Mouse (Mus musculus) telencephalon, adult 2 months (tissue): ENCODE data around the gene Lce3a.

ENCODE experiments used
- DNase-seq: peaks from one replicate; pipeline ENCODE4 v3.0.0-alpha.2; 2011; ENCODE audit warnings: low read depth, low spot score

The Lce3a gene

DNA sequence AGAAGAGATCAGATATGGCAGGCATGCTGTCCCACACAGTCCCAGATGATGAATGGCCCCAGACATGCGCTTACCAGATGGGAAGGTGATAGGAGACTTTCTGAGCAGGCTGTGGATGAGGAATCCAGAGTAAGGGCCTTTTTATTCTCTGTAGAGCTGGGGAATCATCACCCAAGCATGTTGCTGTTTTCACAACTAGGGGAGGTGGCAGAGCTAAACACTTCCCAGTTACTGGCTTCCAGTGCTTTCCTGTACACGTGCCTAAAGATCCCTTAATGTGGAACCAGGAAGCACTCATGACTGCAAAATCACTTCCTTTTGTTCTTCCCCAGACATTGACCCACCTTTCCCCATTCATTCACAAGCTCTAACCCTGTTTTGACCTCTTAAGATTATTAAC is at the start of gene Lce3a:
TSS of gene Lce3a (minus strand) at position 101 of the 400 bp plus-strand sequence.
- no peak for DNase-seq

DNA sequence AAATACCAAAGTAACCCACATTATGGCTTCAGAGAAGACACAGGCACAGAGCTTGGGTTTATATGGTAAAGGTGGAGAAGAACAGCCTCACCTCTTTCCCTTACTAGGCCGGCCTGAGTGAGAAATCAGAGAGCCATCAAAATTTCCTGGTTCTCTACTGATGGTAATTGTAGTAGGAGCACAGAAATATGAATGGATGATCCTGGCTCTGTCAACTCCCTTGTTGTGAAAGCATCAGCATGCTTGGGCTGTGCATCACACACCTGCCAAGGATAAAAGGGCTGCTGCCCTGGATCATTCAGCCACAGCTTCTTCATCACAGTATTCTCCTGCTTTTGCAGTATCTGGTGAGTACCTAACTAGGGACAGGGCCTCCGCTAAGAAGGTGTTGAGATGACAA is 40.7 kb upstream of the Lce3a start, which contains the start of gene Lce3e:
TSS of gene Lce3e (plus strand) at position 301 of the 400 bp plus-strand sequence.
- DNase-seq: no peak

DNA sequence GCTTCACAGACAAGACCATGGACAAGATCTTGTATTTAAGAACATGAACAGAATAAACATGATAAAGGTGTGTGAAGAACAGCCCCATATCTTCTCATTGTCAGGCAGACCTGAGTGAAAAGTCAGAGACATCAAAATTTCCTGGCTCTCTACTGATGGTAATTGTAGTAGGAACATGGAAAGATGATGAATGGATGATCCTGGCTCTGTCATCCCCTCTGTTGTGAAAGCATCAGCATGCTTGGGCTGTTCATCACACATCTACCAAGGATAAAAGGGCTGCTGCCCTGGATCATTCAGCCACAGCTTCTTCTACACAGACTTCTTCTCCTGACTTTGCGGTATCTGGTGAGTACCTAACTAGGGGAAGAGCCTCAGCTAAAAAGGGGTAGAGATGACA is 31.1 kb upstream of the Lce3a start, which contains the start of gene Lce3d:
TSS of gene Lce3d (plus strand) at position 301 of the 400 bp plus-strand sequence.
- no peak for DNase-seq

DNA sequence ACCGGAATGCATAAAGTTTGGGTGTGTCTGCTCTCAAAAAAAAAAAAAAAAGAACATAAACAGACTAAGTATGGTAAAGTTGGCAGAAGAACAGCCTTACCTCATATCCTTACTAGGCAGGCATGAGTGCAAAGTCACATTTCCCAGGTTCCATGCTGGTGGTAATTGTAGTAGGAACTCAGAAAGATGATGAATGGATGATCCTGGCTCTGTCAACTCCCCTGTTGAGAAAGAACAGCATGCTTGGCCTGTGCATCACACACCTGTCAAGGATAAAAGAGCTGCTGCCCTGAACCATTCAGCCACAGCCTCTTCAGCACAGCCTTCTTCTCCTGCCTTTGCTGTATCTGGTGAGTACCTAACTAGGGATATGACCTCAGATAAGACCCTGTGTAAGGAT is 18.2 kb upstream of the Lce3a start, which contains the start of gene Lce3c:
TSS of gene Lce3c (plus strand) at position 301 of the 400 bp plus-strand sequence.
- no peak for DNase-seq

DNA sequence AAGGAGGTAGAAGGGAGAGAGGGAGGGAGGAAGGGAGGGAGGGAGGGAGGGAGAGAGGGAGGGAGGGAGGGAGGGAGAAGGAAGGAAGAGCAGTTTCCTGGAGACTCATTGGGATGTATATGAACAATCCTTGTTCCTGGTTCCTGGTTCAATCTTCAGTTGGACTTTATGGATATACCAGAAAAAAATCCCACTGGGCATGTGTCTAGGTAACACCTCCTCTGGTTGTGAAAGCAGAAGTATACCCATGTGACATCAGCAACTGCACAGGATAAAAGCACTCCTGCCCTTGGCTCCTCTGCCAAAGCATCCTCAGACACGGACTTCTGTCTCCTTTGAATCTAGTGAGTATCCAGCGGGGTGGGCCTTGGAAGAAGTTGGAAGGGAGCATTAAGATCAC is 6.6 kb upstream of the Lce3a start, which contains the start of gene Lce3b:
TSS of gene Lce3b (plus strand) at position 301 of the 400 bp plus-strand sequence.
- DNase-seq: no peak

DNA sequence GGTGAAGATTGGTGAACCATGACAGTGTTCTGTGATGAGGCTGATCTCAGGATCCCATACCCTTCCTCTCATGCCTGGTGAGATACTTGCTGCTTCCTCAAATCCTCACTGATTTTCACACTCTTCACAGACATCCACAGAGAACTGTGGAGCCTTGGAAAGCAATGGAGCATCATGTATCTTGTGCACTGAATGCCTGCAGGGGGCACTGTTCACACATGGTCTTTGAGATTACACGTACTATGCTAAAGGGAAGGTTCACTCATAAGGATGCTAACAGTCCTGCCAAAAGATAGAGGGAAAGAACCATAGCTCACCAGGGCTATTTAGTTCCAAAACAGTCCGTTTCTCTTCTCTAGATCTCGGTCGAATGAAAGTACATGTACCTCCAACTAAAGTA is 5.7 kb downstream of the Lce3a start:
- no peak for DNase-seq

DNA sequence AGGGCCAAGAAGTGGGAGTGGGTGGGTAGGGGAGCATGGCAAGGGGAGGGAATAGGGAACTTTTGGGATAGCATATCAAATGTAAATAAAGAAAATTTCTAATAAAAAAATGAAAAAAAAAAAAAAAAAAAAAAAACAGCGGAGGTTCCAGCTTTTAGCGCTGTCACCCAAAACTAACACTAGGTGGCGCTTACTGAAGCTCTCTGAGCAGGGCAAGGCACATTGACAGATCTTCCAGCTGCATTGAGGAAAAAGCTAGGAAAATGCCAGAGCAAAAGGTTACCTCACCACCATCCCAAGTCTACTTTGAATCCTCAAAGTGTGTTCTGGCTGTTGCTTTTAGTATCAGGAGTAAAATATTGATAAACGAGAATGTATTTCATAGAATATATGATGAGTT is 18.5 kb downstream of the Lce3a start:
- peak; percentile 6 for DNase-seq

DNA sequence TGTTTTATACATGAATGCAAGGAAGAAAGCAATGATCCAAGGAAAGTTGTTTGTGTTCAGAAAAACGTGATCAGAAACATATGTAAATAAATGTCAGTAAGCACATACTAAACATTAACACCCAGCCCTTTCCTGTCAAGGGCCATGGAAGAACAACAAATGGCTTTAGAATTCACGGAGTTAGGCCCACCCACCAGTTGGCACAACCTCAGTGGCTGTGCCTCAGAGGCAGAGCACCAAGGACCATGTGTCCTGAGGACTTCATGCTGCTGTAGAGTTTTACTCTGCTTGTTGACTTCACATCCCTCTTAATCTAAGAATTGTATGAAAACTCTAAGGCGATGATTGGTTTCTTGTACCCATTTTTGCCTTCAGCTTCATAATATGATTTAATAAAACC is 20.8 kb downstream of the Lce3a start:
- no peak for DNase-seq

DNA sequence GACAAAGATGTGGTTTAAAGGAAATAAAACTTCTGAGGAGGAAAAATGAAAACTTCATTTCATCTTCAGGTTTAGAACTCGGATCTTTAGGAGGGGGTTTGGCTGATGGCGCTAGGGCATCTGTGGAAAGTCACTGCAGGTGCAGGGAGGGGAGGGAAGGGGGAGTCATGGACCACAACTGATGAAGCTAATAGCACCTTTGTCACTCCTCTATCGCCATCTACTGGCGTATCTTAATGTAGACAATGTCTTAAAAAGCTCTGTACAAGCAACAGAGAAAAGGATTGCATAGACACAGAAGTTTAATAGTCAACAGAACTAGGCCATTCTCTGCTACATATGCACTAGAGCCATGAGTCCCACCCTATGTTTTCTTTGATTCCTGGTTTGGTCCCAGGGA is 22.4 kb downstream of the Lce3a start:
- no peak for DNase-seq

DNA sequence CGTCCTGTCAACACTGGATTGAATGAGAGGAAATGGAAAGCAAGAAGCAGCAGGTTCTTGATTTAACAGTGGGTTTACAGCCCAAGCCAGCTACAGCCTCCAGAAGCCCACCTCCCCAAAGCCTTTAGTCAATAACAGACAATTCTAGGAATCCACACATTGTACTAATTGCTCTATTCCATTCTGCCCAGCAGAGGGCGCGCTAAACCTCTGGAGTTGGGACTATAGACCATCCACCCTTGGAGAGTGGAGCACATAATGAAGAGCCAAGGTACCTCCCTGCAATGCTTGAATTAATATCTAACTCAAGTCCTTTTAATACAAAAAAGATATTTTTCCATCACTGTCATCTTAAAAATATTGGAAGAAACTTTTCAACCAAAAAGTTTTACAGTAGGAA is 23.0 kb downstream of the Lce3a start:
- DNase-seq: no peak

DNA sequence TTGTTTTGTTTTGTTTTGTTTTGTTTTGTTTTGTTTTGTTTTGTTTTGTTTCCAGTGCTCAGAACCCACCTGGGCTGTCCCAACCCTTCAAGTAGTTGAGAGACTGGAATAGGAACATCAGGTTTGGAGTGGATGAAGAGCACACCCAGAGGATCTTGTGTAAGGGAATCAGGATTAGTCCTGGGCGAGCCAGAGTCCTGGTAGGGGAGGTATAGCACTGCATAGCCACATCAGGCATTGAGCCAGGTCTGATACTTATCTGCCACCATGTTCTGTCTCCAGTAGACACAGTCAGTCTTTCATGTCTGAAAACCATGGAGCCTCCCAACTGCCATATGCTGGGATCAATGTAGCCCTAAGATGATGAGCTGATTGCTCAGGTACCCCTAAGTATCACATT is 31.5 kb downstream of the Lce3a start:
- no peak for DNase-seq

DNA sequence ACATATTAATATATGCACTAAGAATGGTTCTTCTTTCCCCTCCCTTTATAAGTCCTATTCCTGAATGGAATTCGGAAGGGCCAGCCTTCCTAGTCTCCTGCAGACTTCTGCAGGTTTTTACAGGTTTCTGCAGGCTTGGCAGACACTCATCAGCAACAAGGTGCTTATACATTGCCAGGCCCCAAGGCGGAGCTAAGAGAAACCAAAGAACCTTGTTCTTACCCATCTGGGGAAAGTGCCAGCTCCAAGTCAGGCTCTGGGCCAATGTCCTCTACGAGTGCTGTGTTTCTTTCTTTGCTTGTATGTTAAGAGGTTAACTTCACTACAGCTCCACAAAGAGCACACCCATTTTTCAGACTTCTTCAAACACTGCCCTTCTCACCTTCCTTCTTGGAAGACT is 32.0 kb downstream of the Lce3a start:
- no peak for DNase-seq
